Mouse (Mus musculus) lung, postnatal 0 days (tissue): ENCODE data around the gene Celsr1.

Source experiments
- CTCF ChIP-seq: IDR thresholded peaks from 2 replicates; pipeline ENCODE4 v1.5.1; 2016; ENCODE audit warnings: antibody characterized with exemption, mild to moderate bottlenecking
- EP300 ChIP-seq: IDR thresholded peaks from 2 replicates; pipeline ENCODE4 v1.6.1; 2016; ENCODE audit warnings: antibody characterized with exemption, mild to moderate bottlenecking, control low read depth

DNA sequence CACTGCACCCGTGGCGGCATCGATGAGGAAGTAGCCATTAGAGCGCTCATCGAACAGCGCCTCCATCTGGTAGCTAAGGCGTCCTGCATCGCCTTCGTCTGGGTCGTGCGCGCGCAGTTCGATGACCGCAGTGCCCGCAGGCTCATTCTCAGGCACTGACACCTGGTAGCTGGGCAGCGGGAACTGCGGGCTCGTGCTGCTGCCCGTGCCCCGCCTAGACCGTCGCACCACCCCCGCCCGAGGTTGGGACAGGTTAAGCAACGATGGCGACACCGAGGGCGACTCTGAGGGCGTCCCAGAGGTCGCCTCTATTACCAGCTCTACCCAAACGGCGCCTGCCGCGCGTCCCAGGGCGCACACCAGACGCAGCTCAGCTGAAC is 776 bp downstream of the Celsr1 start:
- TF ChIP-seq CTCF: peak; percentile 77
- no peak for TF ChIP-seq EP300
